11 mouse cellular contexts compared by ENCODE assay signal in the genomic region with DNA sequence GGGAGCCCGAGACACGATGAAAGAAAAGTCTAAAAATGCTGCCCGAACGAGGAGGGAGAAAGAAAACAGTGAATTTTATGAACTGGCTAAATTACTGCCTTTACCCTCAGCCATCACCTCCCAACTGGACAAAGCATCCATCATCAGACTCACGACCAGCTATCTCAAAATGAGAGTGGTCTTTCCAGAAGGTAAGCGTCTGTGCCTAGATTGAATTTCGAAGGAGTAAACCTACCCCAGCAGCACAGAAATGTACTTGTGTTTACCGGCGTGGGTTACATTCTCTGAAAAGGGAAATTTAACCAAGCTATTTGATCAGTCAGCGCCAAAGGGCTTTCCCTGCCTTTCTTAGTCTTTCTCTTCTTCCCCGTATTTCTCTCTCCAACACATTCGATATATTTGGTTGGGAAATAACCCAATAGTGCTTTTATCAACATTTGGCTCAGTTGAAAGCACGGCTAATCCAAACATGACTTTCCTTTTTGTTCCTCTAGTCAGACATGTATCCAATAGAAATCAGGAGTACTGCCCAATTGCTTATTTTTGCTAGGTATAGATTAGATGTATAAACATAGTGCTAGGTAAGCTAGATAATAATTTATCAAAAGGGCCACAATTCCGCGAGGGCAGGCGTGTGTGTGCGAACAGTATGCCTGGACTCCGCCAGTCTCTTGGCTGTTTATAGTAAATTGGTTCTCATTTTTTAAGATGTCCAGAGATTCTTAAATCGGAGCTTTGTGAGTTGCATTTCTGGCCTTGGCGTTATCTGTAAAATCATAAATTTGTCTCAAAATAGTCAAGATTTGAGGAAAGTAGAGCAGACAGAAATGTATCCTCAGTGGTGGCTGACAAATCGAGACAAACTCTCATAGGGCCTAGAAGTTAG. TPM values are rescaled to one million over a fixed set of nuclear protein-coding genes. Genes with fewer than 3 reads are reported as not detected.
DNase-seq lines count a peak whose midpoint lies in the region; ATAC-seq and TF ChIP-seq lines count a peak whose summit lies in the region.
"Had no signal": no experiment of that assay in that cellular context is flagged by ENCODE, and none has a peak within 500 bp of the region (broad histone marks: within the 10 kb centered on the region; RNA-seq: fewer than 3 reads in every experiment).

No protein-coding gene starts in this region.

- H3K27ac ChIP-seq in forebrain, embryonic 10.5 days: no peak overlapping the region
- H3K27ac ChIP-seq in forebrain, embryonic 16.5 days (ENCODE audit: low read length): no peak overlapping the region
- H3K27ac ChIP-seq in midbrain, embryonic 10.5 days (replicated peaks): peak overlapping the region; percentile 67; the same call in 1 of the 2 replicates
- H3K27ac ChIP-seq in midbrain, postnatal 0 days (ENCODE audit: low read depth, low read length): no peak overlapping the region
- H3K27ac ChIP-seq: hindbrain, embryonic 13.5 days; lung, embryonic 15.5 days had no signal

- no peak for TF ChIP-seq CTCF in midbrain, postnatal 0 days (IDR thresholded peaks at IDR 0.05)

- WGBS in forebrain, embryonic 10.5 days: 5% methylated on average over 21 of the region's 21 CpGs
- 4% methylated on average over 21 of the region's 21 CpGs for WGBS in forebrain, embryonic 16.5 days
- WGBS in midbrain, embryonic 10.5 days: 4% methylated on average over 21 of the region's 21 CpGs
- WGBS in midbrain, postnatal 0 days: 5% methylated on average over 21 of the region's 21 CpGs

- peaks cover 47% of the 10 kb centered on the region for H3K4me1 ChIP-seq in forebrain, embryonic 10.5 days
- H3K4me1 ChIP-seq in forebrain, embryonic 16.5 days (replicated peaks; ENCODE audit: control insufficient read depth, insufficient read depth, low read length): peaks cover 18% of the 10 kb centered on the region
- peaks cover 46% of the 10 kb centered on the region for H3K4me1 ChIP-seq in midbrain, embryonic 10.5 days
- H3K4me1 ChIP-seq in midbrain, postnatal 0 days (ENCODE audit: insufficient read depth, low read length): 0 out of 2 replicates have a peak, but pooled peaks cover 6% of the 10 kb centered on the region

- H3K27me3 ChIP-seq in forebrain, embryonic 10.5 days (ENCODE audit: poor library complexity, severe bottlenecking): peaks cover 100% of the 10 kb centered on the region
- peaks cover 61% of the 10 kb centered on the region for H3K27me3 ChIP-seq in forebrain, embryonic 16.5 days (replicated peaks; ENCODE audit: control insufficient read depth, insufficient read depth, low read length)
- peaks cover 100% of the 10 kb centered on the region for H3K27me3 ChIP-seq in midbrain, embryonic 10.5 days (ENCODE audit: low read depth, poor library complexity, severe bottlenecking)
- peaks cover 77% of the 10 kb centered on the region for H3K27me3 ChIP-seq in midbrain, postnatal 0 days (ENCODE audit: insufficient read depth, low read length)

- no peak for ATAC-seq in forebrain, embryonic 16.5 days
- ATAC-seq in midbrain, postnatal 0 days (ENCODE audit: low FRiP score): no peak

- peak; percentile 42 for DNase-seq in forebrain, embryonic 10.5 days (ENCODE audit: extremely low spot score, low spot score)
- DNase-seq in midbrain, embryonic 10.5 days (ENCODE audit: low spot score): no peak
- DNase-seq in midbrain, postnatal 0 days (ENCODE audit: low spot score): no peak
- DNase-seq in induced T-regulatory cell, adult 2 months (ENCODE audit: low read depth): peak; percentile 37
- DNase-seq in retina, postnatal 1 day: peak; percentile 50
- no peak for DNase-seq in cerebellum, adult 9-10 months
- DNase-seq in left cerebral cortex, postnatal 14 days (ENCODE audit: low spot score in 2 of 2): no peak
- DNase-seq: thymus, postnatal 4 days had no signal

- H3K9ac ChIP-seq in forebrain, embryonic 16.5 days (replicated peaks; ENCODE audit: low read depth, low read length): no peak overlapping the region
- no peak overlapping the region for H3K9ac ChIP-seq in midbrain, postnatal 0 days (replicated peaks; ENCODE audit: low read length, poor library complexity, severe bottlenecking)
- H3K9ac ChIP-seq: hindbrain, embryonic 13.5 days; lung, embryonic 15.5 days had no signal

- H3K4me3 ChIP-seq in forebrain, embryonic 10.5 days: 0 out of 2 replicates have a peak overlapping the region, but pooled peaks have one; percentile 57
- no peak overlapping the region for H3K4me3 ChIP-seq in forebrain, embryonic 16.5 days (replicated peaks; ENCODE audit: low read length)
- peak overlapping the region; percentile 59 for H3K4me3 ChIP-seq in midbrain, embryonic 10.5 days
- no peak overlapping the region for H3K4me3 ChIP-seq in midbrain, postnatal 0 days (ENCODE audit: low read depth, low read length)

- no peaks in the 10 kb centered on the region for H3K36me3 ChIP-seq in forebrain, embryonic 10.5 days (replicated peaks)
- H3K36me3 ChIP-seq in forebrain, embryonic 16.5 days (ENCODE audit: control insufficient read depth, insufficient read depth): no peaks in the 10 kb centered on the region
- no peaks in the 10 kb centered on the region for H3K36me3 ChIP-seq in midbrain, embryonic 10.5 days
- H3K36me3 ChIP-seq in midbrain, postnatal 0 days (ENCODE audit: insufficient read depth, low read length): no peaks in the 10 kb centered on the region
- H3K36me3 ChIP-seq: hindbrain, embryonic 13.5 days; lung, embryonic 15.5 days had no signal

- H3K9me3 ChIP-seq in forebrain, embryonic 10.5 days: no peaks in the 10 kb centered on the region
- no peaks in the 10 kb centered on the region for H3K9me3 ChIP-seq in forebrain, embryonic 16.5 days (ENCODE audit: control insufficient read depth, low read length)
- H3K9me3 ChIP-seq in midbrain, embryonic 10.5 days (replicated peaks): no peaks in the 10 kb centered on the region
- no peaks in the 10 kb centered on the region for H3K9me3 ChIP-seq in midbrain, postnatal 0 days (ENCODE audit: low read length)
- H3K9me3 ChIP-seq: hindbrain, embryonic 13.5 days; lung, embryonic 15.5 days had no signal

- intact Hi-C loops in left cerebral cortex, postnatal 14 days (cut with DNase I): no loop called here

- H3K4me2 ChIP-seq in forebrain, embryonic 16.5 days (ENCODE audit: low read length): no peak overlapping the region
- H3K4me2 ChIP-seq in midbrain, postnatal 0 days (ENCODE audit: low read depth, low read length, poor library complexity, severe bottlenecking): no peak overlapping the region
- H3K4me2 ChIP-seq: hindbrain, embryonic 13.5 days had no signal

RNA-seq across cellular contexts. Expression of a gene that starts 1.6 kb away (rescaled TPM):
- polyA plus RNA-seq in forebrain, embryonic 10.5 days (2016; fragmentation: Nextera tagmentation; extraction: Ambion mirVana): 0.86 and 1.8 TPM in 2 replicates
- polyA plus RNA-seq in forebrain, embryonic 16.5 days (2015; fragmentation: Nextera tagmentation; extraction: Ambion mirVana): 0.26 and 2.3 TPM in 2 replicates
- polyA plus RNA-seq in midbrain, embryonic 10.5 days (2016; fragmentation: Nextera tagmentation; extraction: Ambion mirVana): 6.5 and 10.5 TPM in 2 replicates
- 1.6 and 2.5 TPM in 2 replicates for total RNA-seq in midbrain, postnatal 0 days (2014; rRNA removed)
- 0.96 and 2.1 TPM in 2 replicates for polyA plus RNA-seq in midbrain, postnatal 0 days (2015; fragmentation: Nextera tagmentation; extraction: Ambion mirVana)
- total RNA-seq in left cerebral cortex, postnatal 14 days (2021): under 1 TPM in 1 of 2 experiments, not detected in 1; 0.38 TPM
- polyA plus RNA-seq: lung, embryonic 15.5 days had no signal

Comparison
In these comparisons a context has a peak if more than half of its experiments do, and no peak if none do; other contexts are left out.
1. H3K4me3 ChIP-seq: peak in forebrain, embryonic 10.5 days (single experiment) and midbrain, embryonic 10.5 days (single experiment); none in forebrain, embryonic 16.5 days (single experiment) and midbrain, postnatal 0 days (single experiment).
2. DNase-seq: peak in forebrain, embryonic 10.5 days (single experiment), induced T-regulatory cell, adult 2 months (single experiment) and retina, postnatal 1 day (single experiment); none in midbrain, embryonic 10.5 days (single experiment), midbrain, postnatal 0 days (single experiment), cerebellum, adult 9-10 months (single experiment) and left cerebral cortex, postnatal 14 days (0 of 2).